Mouse (Mus musculus) heart, embryonic 11.5 days (tissue): ENCODE data around the gene Adgrl3. TPM values are rescaled to one million over a fixed set of nuclear protein-coding genes. Genes with fewer than 3 reads are reported as not detected.

Source experiments
- ATAC-seq: fragments of 200-750 bp; cut with Nextera tagmentation; replicated peaks from 2 replicates; pipeline ENCODE4 v1.8.0; 2017; ENCODE audit warnings: moderate library complexity; ENCODE audit not compliant: insufficient number of reproducible peaks, low FRiP score, low TSS enrichment
- H3K27ac ChIP-seq: fragments of 300-500 bp; sonication (generic); 2 replicates; pipeline ENCODE4 v1.5.1; 2014; ENCODE audit warnings: mild to moderate bottlenecking, low read depth, low read length
- H3K27me3 ChIP-seq: fragments of 300-500 bp; sonication (generic); 2 replicates; pipeline ENCODE4 v1.6.1; 2014; ENCODE audit warnings: mild to moderate bottlenecking, low read length, mixed read lengths; ENCODE audit not compliant: control insufficient read depth, insufficient read depth
- H3K36me3 ChIP-seq: fragments of 300-500 bp; sonication (generic); 2 replicates; pipeline ENCODE4 v1.6.1; 2014; ENCODE audit warnings: mild to moderate bottlenecking, low read length, moderate library complexity, mixed read lengths; ENCODE audit not compliant: control insufficient read depth, insufficient read depth
- H3K4me1 ChIP-seq: fragments of 300-500 bp; sonication (generic); 2 replicates; pipeline ENCODE4 v1.6.1; 2014; ENCODE audit warnings: low read length; ENCODE audit not compliant: control insufficient read depth, insufficient read depth
- H3K4me2 ChIP-seq: fragments of 300-500 bp; sonication (generic); 2 replicates; pipeline ENCODE4 v1.6.1; 2014; ENCODE audit warnings: mild to moderate bottlenecking, moderate library complexity
- H3K4me3 ChIP-seq: fragments of 300-500 bp; sonication (generic); 2 replicates; pipeline ENCODE4 v1.5.1; 2014; ENCODE audit warnings: low read depth, low read length
- H3K9ac ChIP-seq: fragments of 300-500 bp; sonication (generic); 2 replicates; pipeline ENCODE4 v1.6.1; 2014; ENCODE audit warnings: mild to moderate bottlenecking, low read depth, low read length, moderate library complexity
- H3K9me3 ChIP-seq: fragments of 300-500 bp; sonication (generic); replicated peaks from 2 replicates; pipeline ENCODE4 v1.6.1; 2016; ENCODE audit warnings: low read length; ENCODE audit not compliant: control insufficient read depth
- WGBS: fragments of 180-500 bp; shearing (Covaris S2); extraction: QIAGEN DNeasy Blood & Tissue Kit; methylation state at CpG from one replicate; pipeline ENCODE4 v1.1.7; 2014; ENCODE audit not compliant: insufficient replicate concordance; 5-methylcytosine and 5-hydroxymethylcytosine counted together
- polyA plus RNA-seq: library from polyadenylated mRNA; unstranded; fragments of >200 nt; fragmentation: Nextera tagmentation; extraction: Ambion mirVana; gene quantifications from 2 replicates; pipeline ENCODE4 v1.2.1, GENCODE M21; 2014

Gene Adgrl3
- polyA plus RNA-seq, 1 experiment from 2014 or later: 9.9 TPM

DNA sequence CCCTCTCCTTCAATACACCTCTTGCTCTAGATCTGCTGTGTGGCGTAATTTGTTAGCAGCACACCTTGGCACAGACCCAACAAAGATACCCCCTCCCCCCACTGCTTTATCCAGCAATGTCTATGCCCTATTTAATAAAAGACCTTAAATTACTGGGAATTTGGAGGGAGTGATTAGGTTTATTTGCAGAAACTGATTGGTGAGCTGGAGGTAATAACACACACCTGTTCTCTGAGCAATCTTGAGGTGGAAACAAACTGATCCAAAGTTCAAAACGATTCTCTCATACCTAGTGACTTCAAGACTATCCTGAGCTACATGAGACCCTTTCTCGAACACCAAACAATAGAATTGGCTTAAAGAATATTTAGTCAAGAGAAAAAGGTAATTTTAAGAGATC is 565.0 kb downstream of the Adgrl3 start:
- H3K36me3 ChIP-seq: no peaks in the 10 kb centered on the region
- no peaks in the 10 kb centered on the region for H3K27me3 ChIP-seq
- H3K9me3 ChIP-seq: no peaks in the 10 kb centered on the region
- no peak overlapping the region for H3K27ac ChIP-seq
- no peak overlapping the region for H3K4me3 ChIP-seq
- WGBS: 66% methylated on average over 3 of the region's 3 CpGs
- H3K4me2 ChIP-seq: no peak overlapping the region
- no peak for ATAC-seq
- H3K4me1 ChIP-seq: no peaks in the 10 kb centered on the region
- no peak overlapping the region for H3K9ac ChIP-seq

DNA sequence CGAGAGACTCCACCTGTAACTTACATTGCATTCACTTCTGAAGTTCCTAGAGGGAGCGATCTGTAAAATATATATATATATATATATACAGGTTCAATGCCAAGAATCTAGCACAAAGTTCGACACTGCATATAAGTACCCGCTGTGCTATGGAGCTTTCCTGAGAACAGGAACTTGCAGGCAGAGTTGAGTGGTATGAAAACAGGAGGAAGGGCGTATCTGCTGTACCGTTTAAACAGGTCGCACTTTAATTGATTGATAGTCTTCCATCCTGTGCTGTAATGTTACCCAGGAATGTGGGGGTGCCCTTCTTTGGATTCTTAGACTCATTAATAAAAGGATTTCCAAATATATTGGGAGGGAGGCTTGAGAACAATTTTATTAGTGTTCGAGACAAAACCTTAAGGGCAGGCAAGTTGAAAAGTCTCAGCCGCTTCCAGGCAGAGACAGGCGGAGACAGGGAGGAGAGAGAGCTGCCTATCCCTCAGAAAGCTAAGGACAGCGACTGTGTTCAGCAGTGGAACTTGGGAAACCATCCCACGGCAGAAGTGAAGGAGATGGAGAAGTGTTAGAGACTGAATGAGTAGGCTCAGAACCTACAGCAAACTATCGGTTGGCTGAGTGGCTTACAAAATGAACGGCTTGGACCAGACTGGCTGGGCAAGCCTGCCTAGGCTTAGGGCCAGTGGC is 570.2 kb downstream of the Adgrl3 start:
- H3K4me3 ChIP-seq: no peak overlapping the region
- H3K36me3 ChIP-seq: no peaks in the 10 kb centered on the region
- 71% methylated on average over 14 of the region's 14 CpGs for WGBS
- H3K27ac ChIP-seq: no peak overlapping the region
- H3K4me2 ChIP-seq: no peak overlapping the region
- no peaks in the 10 kb centered on the region for H3K27me3 ChIP-seq
- H3K9ac ChIP-seq: no peak overlapping the region
- no peaks in the 10 kb centered on the region for H3K4me1 ChIP-seq
- no peaks in the 10 kb centered on the region for H3K9me3 ChIP-seq
- no peak for ATAC-seq

DNA sequence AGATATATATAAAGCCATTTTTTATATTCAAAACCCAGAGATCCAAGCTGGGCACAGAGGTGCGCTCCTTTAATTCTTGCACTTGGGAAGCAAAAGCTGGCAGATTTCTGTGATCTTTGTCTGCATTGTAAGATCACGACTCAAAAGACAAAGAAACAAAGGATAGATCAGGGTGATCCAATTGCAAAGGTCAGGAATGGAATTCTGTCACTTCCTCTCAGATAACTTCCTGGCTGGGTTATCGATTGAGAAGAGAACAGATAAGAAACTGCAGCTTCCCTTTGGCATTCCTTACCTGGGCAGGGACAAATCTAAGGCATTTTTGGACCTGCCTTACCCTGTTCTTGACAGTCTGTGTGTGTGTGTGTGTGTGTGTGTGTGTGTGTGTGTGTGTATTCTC is 571.5 kb downstream of the Adgrl3 start:
- H3K4me2 ChIP-seq: no peak overlapping the region
- 34% methylated on average over 3 of the region's 3 CpGs for WGBS

DNA sequence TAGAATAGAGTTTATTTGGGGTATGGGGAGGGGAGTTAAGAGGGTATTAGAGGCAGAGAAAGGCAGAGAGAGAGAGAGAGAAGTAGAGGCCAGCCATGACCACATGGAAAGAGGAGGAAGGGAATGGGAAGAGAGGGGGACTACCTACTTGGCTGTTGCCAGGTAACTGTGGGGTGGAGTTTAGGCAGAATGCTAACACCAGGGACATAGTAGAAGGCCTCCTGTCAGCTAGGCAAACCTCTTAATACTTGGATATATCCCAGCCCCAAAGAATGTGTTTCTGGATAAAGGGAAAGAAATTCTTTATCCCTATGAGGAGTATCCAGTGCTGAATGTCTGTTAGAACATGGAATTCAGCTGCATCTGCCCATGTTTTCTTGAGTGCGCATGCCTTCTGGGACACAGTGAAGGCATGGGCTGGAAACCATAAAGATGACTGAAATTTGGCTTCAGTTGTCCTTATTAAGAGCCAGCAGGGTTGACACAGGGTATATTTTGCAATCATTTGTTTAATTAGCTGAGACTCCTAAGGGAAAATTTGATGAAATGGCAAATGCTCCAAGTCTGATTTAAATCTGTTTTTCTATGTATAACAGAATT is 573.6 kb downstream of the Adgrl3 start:
- Histone ChIP-seq H3K4me2 (no peak overlapping the region), H3K27me3 (no peaks in the 10 kb centered on the region), H3K9ac (no peak overlapping the region), H3K27ac (no peak overlapping the region), H3K9me3 (no peaks in the 10 kb centered on the region), H3K36me3 (no peaks in the 10 kb centered on the region), H3K4me1 (no peaks in the 10 kb centered on the region), H3K4me3 (no peak overlapping the region)
- no peak for ATAC-seq
- 88% methylated on average over 1 of the region's 1 CpGs for WGBS

More for the DNA sequence above, 571.5 kb downstream of the Adgrl3 start:
- ATAC-seq: no peak
- no peak overlapping the region for H3K27ac ChIP-seq
- H3K9ac ChIP-seq: no peak overlapping the region
- no peaks in the 10 kb centered on the region for H3K9me3 ChIP-seq
- H3K4me1 ChIP-seq: no peaks in the 10 kb centered on the region
- H3K36me3 ChIP-seq: no peaks in the 10 kb centered on the region
- no peaks in the 10 kb centered on the region for H3K27me3 ChIP-seq
- H3K4me3 ChIP-seq: no peak overlapping the region

DNA sequence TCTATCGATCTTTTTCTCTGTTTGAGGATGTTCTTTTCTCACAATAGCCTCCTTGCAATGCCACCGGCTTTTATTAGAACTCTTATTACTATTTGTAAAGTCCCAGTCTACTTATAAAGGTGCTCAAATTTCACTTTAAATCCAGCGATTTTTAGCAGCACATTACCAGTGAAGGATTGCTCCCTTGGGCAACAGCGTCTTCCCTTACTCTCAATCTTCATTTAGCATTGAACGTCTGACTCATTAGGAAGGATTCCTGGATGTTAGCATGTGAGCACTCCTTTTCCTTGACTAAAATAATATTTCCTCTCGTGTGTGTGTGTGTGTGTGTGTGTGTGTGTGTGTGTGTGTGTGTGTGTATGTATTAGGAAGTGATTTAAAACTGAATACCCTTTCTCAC is 578.1 kb downstream of the Adgrl3 start:
- Histone ChIP-seq H3K9me3 (no peaks in the 10 kb centered on the region), H3K4me2 (no peak overlapping the region), H3K27me3 (no peaks in the 10 kb centered on the region), H3K27ac (no peak overlapping the region), H3K4me1 (no peaks in the 10 kb centered on the region), H3K36me3 (no peaks in the 10 kb centered on the region), H3K9ac (no peak overlapping the region), H3K4me3 (no peak overlapping the region)
- 64% methylated on average over 6 of the region's 6 CpGs for WGBS
- ATAC-seq: no peak

DNA sequence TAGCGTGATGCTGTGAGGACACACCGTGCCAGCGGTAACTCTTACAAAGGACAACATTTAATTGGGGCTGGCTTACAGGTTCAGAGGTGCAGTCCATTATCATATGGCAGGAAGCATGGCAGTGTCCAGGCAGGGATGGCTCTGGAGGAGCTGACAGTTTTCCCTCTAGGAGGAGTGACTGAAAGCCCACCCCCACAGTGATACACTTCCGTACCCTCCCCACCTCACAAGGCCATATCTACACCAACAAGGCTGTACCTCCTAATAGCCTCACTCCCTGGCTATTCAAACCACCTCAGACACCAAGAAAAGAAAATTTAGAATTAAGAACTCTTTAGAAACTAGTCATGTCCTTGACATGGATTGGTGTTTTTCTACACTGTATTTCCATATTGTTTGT is 583.0 kb downstream of the Adgrl3 start:
- Histone ChIP-seq H3K4me2 (no peak overlapping the region), H3K27me3 (no peaks in the 10 kb centered on the region), H3K4me1 (no peaks in the 10 kb centered on the region), H3K36me3 (no peaks in the 10 kb centered on the region), H3K9me3 (no peaks in the 10 kb centered on the region), H3K27ac (no peak overlapping the region), H3K4me3 (no peak overlapping the region), H3K9ac (no peak overlapping the region)
- ATAC-seq: no peak
- WGBS: 83% methylated on average over 4 of the region's 4 CpGs

DNA sequence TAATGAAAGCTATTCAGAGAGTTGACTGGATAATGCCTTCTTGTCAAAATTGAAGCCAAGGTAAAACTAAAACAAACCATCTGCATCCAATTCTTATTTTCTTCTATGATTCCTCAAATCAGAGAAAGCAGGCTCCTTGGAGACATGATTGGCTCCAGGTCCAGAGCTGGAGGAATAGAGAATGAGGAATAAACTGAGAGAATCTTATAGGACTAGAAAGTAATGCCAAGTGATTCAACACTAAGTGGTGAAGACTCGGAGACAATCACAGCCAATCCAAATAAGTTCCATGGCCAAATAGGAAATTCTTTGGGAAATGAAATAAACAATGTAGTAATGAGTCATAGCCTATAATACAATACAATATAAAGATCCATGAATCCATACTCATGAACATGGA is 585.7 kb downstream of the Adgrl3 start:
- Histone ChIP-seq H3K27me3 (no peaks in the 10 kb centered on the region), H3K4me3 (no peak overlapping the region), H3K4me1 (no peaks in the 10 kb centered on the region), H3K4me2 (no peak overlapping the region), H3K27ac (no peak overlapping the region), H3K9me3 (no peaks in the 10 kb centered on the region), H3K9ac (no peak overlapping the region), H3K36me3 (no peaks in the 10 kb centered on the region)
- 85% methylated on average over 1 of the region's 1 CpGs for WGBS
- ATAC-seq: no peak

DNA sequence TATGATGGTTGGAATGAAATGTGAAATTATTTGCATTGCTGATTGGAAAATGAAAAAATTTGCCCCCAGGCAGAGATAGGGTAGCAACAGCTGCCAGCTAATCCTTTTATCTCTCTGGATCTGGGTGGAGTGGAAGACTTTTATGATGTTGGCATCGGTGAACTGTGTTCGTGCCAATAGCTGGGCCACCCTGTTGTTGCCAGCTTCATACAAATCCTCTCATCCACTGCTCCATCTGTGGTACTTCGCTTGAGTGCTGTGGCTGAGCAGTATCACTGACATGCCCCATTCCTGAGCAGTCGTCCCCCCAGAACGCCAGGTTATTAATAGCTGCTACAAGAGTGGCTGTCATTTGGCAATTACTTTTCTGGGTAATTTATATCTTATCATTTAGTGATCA is 590.3 kb downstream of the Adgrl3 start:
- no peak for ATAC-seq
- no peaks in the 10 kb centered on the region for H3K4me1 ChIP-seq
- H3K4me3 ChIP-seq: no peak overlapping the region
- no peaks in the 10 kb centered on the region for H3K36me3 ChIP-seq
- 57% methylated on average over 5 of the region's 5 CpGs for WGBS
- H3K27me3 ChIP-seq: no peaks in the 10 kb centered on the region
- no peak overlapping the region for H3K9ac ChIP-seq
- no peaks in the 10 kb centered on the region for H3K9me3 ChIP-seq
- H3K27ac ChIP-seq: no peak overlapping the region
- H3K4me2 ChIP-seq: no peak overlapping the region

DNA sequence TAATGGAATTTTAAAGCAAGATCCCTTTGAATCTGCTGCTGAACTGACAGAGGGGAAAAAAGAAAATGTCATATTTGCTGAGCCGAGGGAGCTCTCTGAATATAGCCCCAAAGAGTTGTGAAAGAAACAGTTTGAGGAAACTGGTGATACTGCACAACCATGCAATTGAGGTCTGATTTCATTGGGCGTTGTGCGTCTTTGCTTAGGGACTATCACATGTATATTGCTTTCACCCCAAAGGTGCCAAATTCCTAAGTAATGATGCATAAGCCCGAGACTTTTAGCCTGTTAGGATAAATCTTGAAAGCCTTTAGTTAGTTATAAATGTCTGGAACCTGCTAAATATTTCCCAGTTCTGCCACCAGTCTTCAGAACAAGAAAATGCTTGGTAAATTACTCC is 594.7 kb downstream of the Adgrl3 start:
- no peaks in the 10 kb centered on the region for H3K36me3 ChIP-seq
- no peaks in the 10 kb centered on the region for H3K27me3 ChIP-seq
- ATAC-seq: no peak
- no peak overlapping the region for H3K9ac ChIP-seq
- no peak overlapping the region for H3K4me3 ChIP-seq
- WGBS: 63% methylated on average over 4 of the region's 4 CpGs
- H3K9me3 ChIP-seq: no peaks in the 10 kb centered on the region
- H3K4me1 ChIP-seq: no peaks in the 10 kb centered on the region
- H3K27ac ChIP-seq: no peak overlapping the region
- H3K4me2 ChIP-seq: no peak overlapping the region
